Mouse (Mus musculus): ENCODE measurements at regions not wholly inside any gene's neighbourhood (a gene's known extent, or its start where the extent isn't known, plus 50 kb on each side); places are given as distances from the start of the nearest gene placed in this dataset.

DNA sequence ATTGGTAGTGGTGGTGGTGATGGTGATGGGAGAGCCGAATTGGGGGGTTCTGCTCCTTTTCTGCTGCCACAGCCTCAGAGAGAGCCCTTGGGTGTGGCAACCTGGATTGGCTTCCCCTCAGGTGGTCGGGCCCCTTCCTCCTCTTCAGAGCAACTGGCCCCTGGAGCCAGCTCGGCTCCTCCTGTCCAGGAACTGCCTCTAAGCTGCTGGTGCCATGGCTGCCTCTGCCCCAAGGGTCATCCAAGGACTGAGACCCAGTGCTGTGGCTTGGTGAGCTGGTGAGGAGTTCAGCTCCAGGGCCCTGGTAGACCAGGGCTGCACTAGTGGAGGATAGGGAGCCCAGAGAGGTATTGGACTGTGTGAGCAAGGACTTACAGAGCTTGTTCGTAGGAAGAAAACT, 372.4 kb upstream of the Cntn5 start:
- TF ChIP-seq CTCF (IDR thresholded peaks at IDR 0.05) = no peak
- TF ChIP-seq POLR2A (IDR thresholded peaks at IDR 0.05; ENCODE audit: insufficient read depth, low read depth, low read length) = no peak
